In genomic region chr14:30593279-30594091, GRCm38 (mm10) we compare ENCODE assay signal across 8 mouse cellular contexts. TPM values are rescaled to one million over a fixed set of nuclear protein-coding genes. Genes with fewer than 3 reads are reported as not detected.
A peak's percentile ranks its signal among the peaks of the same experiment; 100 is the strongest.
DNase-seq lines count a peak whose midpoint lies in the region; ATAC-seq and TF ChIP-seq lines count a peak whose summit lies in the region.

No protein-coding gene starts in this region.

- H3K4me1 ChIP-seq in brown adipose tissue, adult 24 weeks (ENCODE audit: control insufficient read depth, insufficient read depth, insufficient read length, low read length) = peaks cover 25% of the 10 kb centered on the region
- peaks cover 18% of the 10 kb centered on the region for H3K4me1 ChIP-seq in forebrain, embryonic 11.5 days (replicated peaks; ENCODE audit: control insufficient read depth, insufficient read depth, low read length)
- H3K4me1 ChIP-seq in lung, embryonic 16.5 days (replicated peaks; ENCODE audit: control insufficient read depth, insufficient read depth, low read length) = peaks cover 22% of the 10 kb centered on the region

- TF ChIP-seq CTCF in C2C12 (IDR thresholded peaks at IDR 0.05; ENCODE audit: control insufficient read depth, insufficient read depth, insufficient read length) = no peak

- WGBS in forebrain, embryonic 11.5 days = 36% methylated on average over 11 of the region's 11 CpGs
- WGBS in lung, embryonic 16.5 days = 33% methylated on average over 11 of the region's 11 CpGs

- H3K9ac ChIP-seq in forebrain, embryonic 11.5 days (ENCODE audit: low read length) = peak overlapping the region; percentile 62
- H3K9ac ChIP-seq in lung, embryonic 16.5 days (ENCODE audit: low read length) = peak overlapping the region; percentile 26; the same call in 1 of the 2 replicates

- no peaks in the 10 kb centered on the region for H3K79me3 ChIP-seq in C2C12 (ENCODE audit: low read depth)

- peak overlapping the region; percentile 78 for H3K27ac ChIP-seq in brown adipose tissue, adult 24 weeks (replicated peaks; ENCODE audit: low read depth, low read length)
- peak overlapping the region; percentile 93 for H3K27ac ChIP-seq in forebrain, embryonic 11.5 days (ENCODE audit: low read depth, low read length)
- peak overlapping the region; percentile 81 for H3K27ac ChIP-seq in lung, embryonic 16.5 days (ENCODE audit: low read length)

- no peaks in the 10 kb centered on the region for H3K27me3 ChIP-seq in C2C12 (ENCODE audit: control insufficient read depth, insufficient read depth, insufficient read length)
- no peaks in the 10 kb centered on the region for H3K27me3 ChIP-seq in forebrain, embryonic 11.5 days (ENCODE audit: control insufficient read depth, insufficient read depth, low read length)
- H3K27me3 ChIP-seq in lung, embryonic 16.5 days (ENCODE audit: control insufficient read depth, insufficient read depth, low read depth, low read length) = no peaks in the 10 kb centered on the region

- intact Hi-C loops in heart, postnatal 14 days (cut with DNase I) = loop anchor here (2.0 to 5.0 kb wide), 3 partner anchors 19 to 269 kb away; partner anchors contain the start of gene Rft1

- no peaks in the 10 kb centered on the region for H3K79me2 ChIP-seq in C2C12 (ENCODE audit: control insufficient read depth, insufficient read depth)

- no peaks in the 10 kb centered on the region for H3K9me3 ChIP-seq in forebrain, embryonic 11.5 days (ENCODE audit: control insufficient read depth, low read length)
- H3K9me3 ChIP-seq in lung, embryonic 16.5 days (ENCODE audit: control insufficient read depth, low read length) = no peaks in the 10 kb centered on the region

- H3ac ChIP-seq in C2C12 (ENCODE audit: control insufficient read depth, insufficient read length, low read depth) = no peak overlapping the region

- H3K4me2 ChIP-seq in forebrain, embryonic 11.5 days (ENCODE audit: low read depth, low read length, severe bottlenecking) = peak overlapping the region; percentile 35; the same call in 1 of the 2 replicates
- no peak overlapping the region for H3K4me2 ChIP-seq in lung, embryonic 16.5 days (ENCODE audit: low read depth, low read length)

- DNase-seq in forebrain, embryonic 11.5 days (ENCODE audit: low spot score) = peak; percentile 67
- peak; percentile 82 to 89 for DNase-seq in heart, postnatal 14 days
- peak; percentile 54 to 67 for DNase-seq in kidney, postnatal 4 days
- peak; percentile 63 for DNase-seq in retina, postnatal 1 day
- DNase-seq in thymus, adult 18-20 months = no peak

- ATAC-seq in forebrain, embryonic 11.5 days (replicated peaks; ENCODE audit: low FRiP score) = peak; percentile 33
- peak; percentile 75 for ATAC-seq in lung, embryonic 16.5 days (ENCODE audit: low read depth)

- no peak overlapping the region for H3K4me3 ChIP-seq in C2C12 (ENCODE audit: insufficient read depth, poor library complexity, severe bottlenecking)
- no peak overlapping the region for H3K4me3 ChIP-seq in brown adipose tissue, adult 24 weeks (ENCODE audit: insufficient read depth, low read depth, low read length)
- no peak overlapping the region for H3K4me3 ChIP-seq in forebrain, embryonic 11.5 days (ENCODE audit: low read depth, low read length)
- no peak overlapping the region for H3K4me3 ChIP-seq in lung, embryonic 16.5 days (ENCODE audit: low read length)

- H3K36me3 ChIP-seq in C2C12 (ENCODE audit: control insufficient read depth, insufficient read depth) = peaks cover 18% of the 10 kb centered on the region
- no peaks in the 10 kb centered on the region for H3K36me3 ChIP-seq in forebrain, embryonic 11.5 days (ENCODE audit: control insufficient read depth, insufficient read depth, low read length)
- peaks cover 8% of the 10 kb centered on the region; the same call in 1 of the 2 replicates for H3K36me3 ChIP-seq in lung, embryonic 16.5 days (ENCODE audit: control insufficient read depth, insufficient read depth, low read length)

TF ChIP-seq in C2C12, 6 proteins besides CTCF, POLR2A, EP300 and RAD21:
- TF ChIP-seq MAX (IDR thresholded peaks at IDR 0.05) (peak; percentile 20), MYOG (IDR thresholded peaks at IDR 0.05; ENCODE audit: control insufficient read depth, extremely low read depth, insufficient read length) (no peak)
TF ChIP-seq in C2C12: peak in this region for 1.

RNA-seq across cellular contexts. Expression of gene Prkcd, which starts 32.5 kb away (rescaled TPM):
- polyA plus RNA-seq in C2C12 (2012; fragmentation: generic; extraction: Trizol) = 29.3 TPM
- 7.1 and 8.4 TPM in 2 replicates for polyA plus RNA-seq in brown adipose tissue, adult 24 weeks (2012; ENCODE audit: insufficient read depth, insufficient read length, missing spikeins)
- 26.2 and 26.8 TPM in 2 replicates for polyA plus RNA-seq in forebrain, embryonic 11.5 days (2014; fragmentation: Nextera tagmentation; extraction: Ambion mirVana)
- 10 to 100 TPM; 14.3 to 15.7 TPM for total RNA-seq in heart, postnatal 14 days (2021)
- polyA plus RNA-seq in lung, embryonic 16.5 days (2015; fragmentation: Nextera tagmentation; extraction: Ambion mirVana) = 53.4 and 55.4 TPM in 2 replicates

RNA-seq across cellular contexts. Expression of gene Tkt, which starts 45.3 kb away (rescaled TPM):
- polyA plus RNA-seq in C2C12 (2012; fragmentation: generic; extraction: Trizol) = 86.5 TPM
- polyA plus RNA-seq in brown adipose tissue, adult 24 weeks (2012; ENCODE audit: insufficient read depth, insufficient read length, missing spikeins) = 6,666 and 7,122 TPM in 2 replicates
- 118 and 135 TPM in 2 replicates for polyA plus RNA-seq in forebrain, embryonic 11.5 days (2014; fragmentation: Nextera tagmentation; extraction: Ambion mirVana)
- 10 to 100 TPM; 35.1 to 39.2 TPM for total RNA-seq in heart, postnatal 14 days (2021)
- 244 and 251 TPM in 2 replicates for polyA plus RNA-seq in lung, embryonic 16.5 days (2015; fragmentation: Nextera tagmentation; extraction: Ambion mirVana)

Comparison
In these comparisons a context has a peak if more than half of its experiments do, and no peak if none do; other contexts are left out.
1. DNase-seq: peak in forebrain, embryonic 11.5 days (single experiment), heart, postnatal 14 days (2 of 2), kidney, postnatal 4 days (2 of 2) and retina, postnatal 1 day (single experiment); none in thymus, adult 18-20 months (0 of 2).
2. RNA of gene Tkt, which starts 45.3 kb away (polyA plus RNA-seq): 6,666 to 7,122 TPM in brown adipose tissue, adult 24 weeks; 244 to 251 TPM in lung, embryonic 16.5 days, 118 to 135 TPM in forebrain, embryonic 11.5 days and 86.5 TPM in C2C12 (single experiment); every median in the first group is over 10 times any median in the second.
3. Peak in every context shown above with its lines, with median percentiles within 50 percentile points of each other: H3K27ac ChIP-seq.